In genomic region chr10:121550334-121550733, GRCm38 (mm10) we compare ENCODE assay signal across 25 mouse cellular contexts.
"Had no signal": no experiment of that assay in that cellular context is flagged by ENCODE, and none has a peak within 500 bp of the region (broad histone marks: within the 10 kb centered on the region; RNA-seq: fewer than 3 reads in every experiment).

No protein-coding gene starts in this region.

- DNase-seq: gastrocnemius, adult 2 months; gastrocnemius, postnatal 10 days; gastrocnemius, postnatal 25 days; heart, adult 18-20 months; heart, postnatal 10 days; heart, postnatal 4 days; kidney, adult 18-20 months; kidney, adult 8-10 months; kidney, postnatal 10 days; kidney, postnatal 25 days; kidney, postnatal 4 days; liver had no signal

- H3K4me3 ChIP-seq: gastrocnemius, adult 2 months; heart, embryonic 10.5 days; heart, embryonic 12.5 days; hindbrain, embryonic 10.5 days; hindbrain, embryonic 12.5 days; intestine, embryonic 15.5 days; layer of hippocampus, adult 2 months; left cerebral cortex, adult 2 months; liver, embryonic 12.5 days had no signal

- H3K27ac ChIP-seq: gastrocnemius, adult 2 months; heart, embryonic 10.5 days; hindbrain, embryonic 10.5 days; hindbrain, embryonic 12.5 days; hindbrain, embryonic 14.5 days; intestine, embryonic 15.5 days; layer of hippocampus, adult 2 months; left cerebral cortex, adult 2 months; liver, embryonic 12.5 days; liver, embryonic 14.5 days had no signal

- H3K4me2 ChIP-seq: heart, embryonic 12.5 days; hindbrain, embryonic 12.5 days; hindbrain, embryonic 14.5 days; intestine, embryonic 15.5 days; liver, embryonic 12.5 days had no signal

- H3K27me3 ChIP-seq: heart, embryonic 12.5 days; hindbrain, embryonic 12.5 days; intestine, embryonic 15.5 days; liver, embryonic 12.5 days had no signal

- H3K4me1 ChIP-seq: hindbrain, embryonic 10.5 days; hindbrain, embryonic 12.5 days; intestine, embryonic 15.5 days; liver, embryonic 12.5 days had no signal

- ATAC-seq: hindbrain, embryonic 16.5 days; inflammation-experienced regulatory T-cells, adult 6 months; intestine, embryonic 15.5 days; intestine, postnatal 0 days; liver, embryonic 12.5 days had no signal

- H3K9me3 ChIP-seq: heart, embryonic 10.5 days; heart, embryonic 12.5 days; hindbrain, embryonic 10.5 days; hindbrain, embryonic 12.5 days; intestine, embryonic 15.5 days; liver, embryonic 12.5 days had no signal

- H3K9ac ChIP-seq: heart, embryonic 12.5 days; hindbrain, embryonic 12.5 days; hindbrain, embryonic 14.5 days; intestine, embryonic 15.5 days; liver, embryonic 12.5 days; liver, embryonic 14.5 days had no signal
